Mouse (Mus musculus): ENCODE results near the gene Zfp341. TPM values are rescaled to one million over a fixed set of nuclear protein-coding genes. Genes with fewer than 3 reads are reported as not detected.

The Zfp341 gene
- total and polyA plus RNA-seq, 3 experiments = 0.58 to 4.4 (median 1.6) TPM

DNA sequence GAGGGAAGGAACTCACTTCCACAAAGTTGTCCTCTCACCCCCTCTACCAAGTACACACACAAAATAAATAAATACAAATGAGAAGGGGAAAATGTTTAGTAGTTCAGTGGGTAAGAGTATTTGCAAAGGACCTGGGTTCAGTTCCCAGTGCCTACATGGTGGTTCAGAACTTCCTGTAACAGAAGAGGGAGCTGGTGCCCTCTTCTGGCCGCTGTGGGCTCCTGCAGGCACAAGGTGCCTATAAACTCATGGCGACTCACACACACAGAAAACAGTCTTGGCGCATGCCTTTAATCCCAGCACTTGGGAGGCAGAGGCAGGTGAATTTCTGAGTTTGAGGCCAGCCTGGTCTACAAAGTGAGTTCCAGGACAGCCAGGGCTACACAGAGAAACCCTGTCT lies 25.4 kb downstream of the Zfp341 start:
- Histone ChIP-seq H3K9ac (ENCODE audit: insufficient read depth, low read depth) (no peak overlapping the region), H3K4me1 (ENCODE audit: control insufficient read depth in 1 of 2, insufficient read depth in 2 of 2) (peaks cover 0 to 9% of the 10 kb centered on the region in 2 experiments; a peak in 2 of 4 replicates), H3K36me3 (replicated peaks in 1 of 2; ENCODE audit: control insufficient read depth in 1 of 2, insufficient read depth in 1 of 2, low read length in 1 of 2) (peaks cover 6 to 66% of the 10 kb centered on the region in 2 experiments), H3K4me3 (replicated peaks in 1 of 3; ENCODE audit: low read depth in 2 of 3, low read length in 2 of 3, poor library complexity in 1 of 3) (no peak overlapping the region), H3K27ac (ENCODE audit: insufficient read depth, low read depth) (no peak overlapping the region), H3K79me2 (replicated peaks; ENCODE audit: control insufficient read depth, extremely low read depth, insufficient read depth, poor library complexity, severe bottlenecking) (no peaks in the 10 kb centered on the region), H3K4me2 (ENCODE audit: insufficient read depth, low read depth, poor library complexity, severe bottlenecking) (no peak overlapping the region), H3K9me3 (replicated peaks; ENCODE audit: low read length) (peaks cover 9% of the 10 kb centered on the region), H3K27me3 (replicated peaks) (no peaks in the 10 kb centered on the region)
- in situ Hi-C loops (cut with MboI; ENCODE audit: low pct_ligation_motif_present, low pct_unique_long_range_greater_than_20kb, low sequenced_read_pairs) (no loop called here), dilution Hi-C loops (cut with MboI; ENCODE audit: extremely low pct_ligation_motif_present, extremely low pct_unique_long_range_greater_than_20kb, low sequenced_read_pairs) (no loop called here)
- no peak for DNase-seq (ENCODE audit: extremely low read depth)
- peak in 1 of 2 experiments; percentile 27; a peak in 2 of 4 replicates for TF ChIP-seq CTCF (conservative IDR thresholded peaks at IDR 0.05 in 1 of 2, IDR thresholded peaks at IDR 0.05 in 1 of 2; ENCODE audit: low read depth in 2 of 2, low read length in 2 of 2)
- TF ChIP-seq RCOR1 (conservative IDR thresholded peaks at IDR 0.05; ENCODE audit: low read depth, low read length) = no peak

DNA sequence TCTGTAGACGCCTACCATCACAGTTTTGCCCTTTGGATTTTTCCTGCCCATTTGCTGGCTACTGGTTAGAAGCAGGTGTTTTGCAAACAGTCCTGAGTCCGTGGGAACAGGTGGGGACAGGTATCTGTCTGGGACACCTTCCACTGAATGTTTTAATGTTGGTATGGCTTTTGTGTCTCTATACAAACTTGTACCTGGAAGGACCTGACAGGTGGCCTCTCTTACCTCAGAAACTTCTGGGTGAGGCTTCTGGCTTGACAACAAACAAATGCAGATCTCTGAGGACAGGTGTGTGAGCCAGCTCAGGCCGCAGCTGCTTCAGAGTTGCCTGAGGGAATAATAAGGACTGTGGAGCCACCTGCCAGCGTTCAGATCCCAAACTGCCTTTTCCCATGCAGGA lies 26.0 kb downstream of the Zfp341 start:
- DNase-seq (ENCODE audit: extremely low read depth) = no peak
- Histone ChIP-seq H3K9ac (ENCODE audit: insufficient read depth, low read depth) (no peak overlapping the region), H3K27me3 (replicated peaks) (no peaks in the 10 kb centered on the region), H3K4me2 (ENCODE audit: insufficient read depth, low read depth, poor library complexity, severe bottlenecking) (no peak overlapping the region), H3K79me2 (replicated peaks; ENCODE audit: control insufficient read depth, extremely low read depth, insufficient read depth, poor library complexity, severe bottlenecking) (no peaks in the 10 kb centered on the region), H3K27ac (ENCODE audit: insufficient read depth, low read depth) (no peak overlapping the region), H3K9me3 (replicated peaks; ENCODE audit: low read length) (peaks cover 9% of the 10 kb centered on the region), H3K4me1 (ENCODE audit: control insufficient read depth in 1 of 2, insufficient read depth in 2 of 2) (peaks cover 0 to 9% of the 10 kb centered on the region in 2 experiments; a peak in 2 of 4 replicates), H3K4me3 (replicated peaks in 1 of 3; ENCODE audit: low read depth in 2 of 3, low read length in 2 of 3, poor library complexity in 1 of 3) (no peak overlapping the region), H3K36me3 (replicated peaks in 1 of 2; ENCODE audit: control insufficient read depth in 1 of 2, insufficient read depth in 1 of 2, low read length in 1 of 2) (peaks cover 6 to 66% of the 10 kb centered on the region in 2 experiments)
- dilution Hi-C loops (cut with MboI; ENCODE audit: extremely low pct_ligation_motif_present, extremely low pct_unique_long_range_greater_than_20kb, low sequenced_read_pairs) (no loop called here), in situ Hi-C loops (cut with MboI; ENCODE audit: low pct_ligation_motif_present, low pct_unique_long_range_greater_than_20kb, low sequenced_read_pairs) (no loop called here)
- TF ChIP-seq ETS1 (conservative IDR thresholded peaks at IDR 0.05; ENCODE audit: low read depth, low read length) = no peak
- TF ChIP-seq E2F4 (IDR thresholded peaks at IDR 0.05; ENCODE audit: insufficient replicate concordance, low read depth, low read length) = no peak
- TF ChIP-seq USF1 (IDR thresholded peaks at IDR 0.05; ENCODE audit: low read depth, low read length) = no peak
- no peak for TF ChIP-seq MYC (IDR thresholded peaks at IDR 0.05; ENCODE audit: low read depth, low read length)
- no peak for TF ChIP-seq MAX (IDR thresholded peaks at IDR 0.05; ENCODE audit: low read length)
- TF ChIP-seq MAZ (IDR thresholded peaks at IDR 0.05; ENCODE audit: low read depth, low read length) = no peak
- no peak for TF ChIP-seq RAD21 (IDR thresholded peaks at IDR 0.05; ENCODE audit: low read depth, low read length)
- TF ChIP-seq CTCF (conservative IDR thresholded peaks at IDR 0.05 in 1 of 2, IDR thresholded peaks at IDR 0.05 in 1 of 2; ENCODE audit: low read depth in 2 of 2, low read length in 2 of 2) = no peak
- no peak for TF ChIP-seq RCOR1 (conservative IDR thresholded peaks at IDR 0.05; ENCODE audit: low read depth, low read length)
- no peak for TF ChIP-seq MXI1 (IDR thresholded peaks at IDR 0.05; ENCODE audit: low read depth, low read length)
- TF ChIP-seq MAFK (IDR thresholded peaks at IDR 0.05; ENCODE audit: insufficient replicate concordance, low read length) = no peak
- no peak for TF ChIP-seq POLR2AphosphoS2 (IDR thresholded peaks at IDR 0.05; ENCODE audit: low read depth, low read length)
- no peak for TF ChIP-seq USF2 (conservative IDR thresholded peaks at IDR 0.05; ENCODE audit: low read depth, low read length)
- no peak for TF ChIP-seq KAT2A (IDR thresholded peaks at IDR 0.05; ENCODE audit: insufficient replicate concordance, low read length)
- TF ChIP-seq CHD1 (IDR thresholded peaks at IDR 0.05; ENCODE audit: low read depth, low read length) = no peak
- TF ChIP-seq JUND (conservative IDR thresholded peaks at IDR 0.05; ENCODE audit: low read depth, low read length) = no peak
- no peak for TF ChIP-seq NRF1 (IDR thresholded peaks at IDR 0.05; ENCODE audit: low read depth, low read length)
- no peak for TF ChIP-seq ZMIZ1 (IDR thresholded peaks at IDR 0.05; ENCODE audit: low read depth, low read length)
- no peak for TF ChIP-seq ZC3H11A (IDR thresholded peaks at IDR 0.05; ENCODE audit: low read depth, low read length)
- no peak for TF ChIP-seq CHD2 (IDR thresholded peaks at IDR 0.05; ENCODE audit: low read length)

Measured in CH12.LX (cell line).